Mouse (Mus musculus): ENCODE results near the gene Nfyb.

Nfyb gene

GRCm38 (mm10) chr10:82778791-82779549 lies 15.0 kb upstream of the Nfyb start:
- DNase-seq: no peak

- DNase-seq: peak; percentile 68
Measured at GRCm38 (mm10) chr10:82777886-82778285, 13.9 kb upstream of the Nfyb start.

- DNase-seq: no peak
Measured at GRCm38 (mm10) chr10:82777075-82777474, 13.1 kb upstream of the Nfyb start.

- DNase-seq: no peak
Measured at GRCm38 (mm10) chr10:82774841-82775240, 10.9 kb upstream of the Nfyb start.

GRCm38 (mm10) chr10:82771595-82772170 lies 7.7 kb upstream of the Nfyb start:
- no peak for DNase-seq

- no peak for DNase-seq
Measured at GRCm38 (mm10) chr10:82770713-82771112, 6.8 kb upstream of the Nfyb start.

- no peak for DNase-seq
Measured at GRCm38 (mm10) chr10:82768901-82769300, 5.0 kb upstream of the Nfyb start.

GRCm38 (mm10) chr10:82762756-82763681 lies 925 bp downstream of the Nfyb start:
- DNase-seq: peak; percentile 17

- no peak for DNase-seq
Measured at GRCm38 (mm10) chr10:82761037-82761811, 2.7 kb downstream of the Nfyb start.

- DNase-seq: no peak
Measured at GRCm38 (mm10) chr10:82759706-82760105, 4.2 kb downstream of the Nfyb start.

GRCm38 (mm10) chr10:82758878-82759277 lies 5.1 kb downstream of the Nfyb start:
- no peak for DNase-seq

GRCm38 (mm10) chr10:82758368-82758767 lies 5.6 kb downstream of the Nfyb start:
- DNase-seq: no peak

GRCm38 (mm10) chr10:82757341-82757740 lies 6.6 kb downstream of the Nfyb start:
- no peak for DNase-seq

GRCm38 (mm10) chr10:82756466-82756865 lies 7.5 kb downstream of the Nfyb start:
- no peak for DNase-seq

GRCm38 (mm10) chr10:82755213-82755890 lies 8.6 kb downstream of the Nfyb start:
- DNase-seq: no peak

GRCm38 (mm10) chr10:82754642-82755041 lies 9.3 kb downstream of the Nfyb start:
- no peak for DNase-seq

- peak; percentile 28 for DNase-seq
Measured at GRCm38 (mm10) chr10:82752921-82753320, 11.0 kb downstream of the Nfyb start.

GRCm38 (mm10) chr10:82750778-82751177 lies 13.2 kb downstream of the Nfyb start:
- DNase-seq: no peak

- DNase-seq: no peak
Measured at GRCm38 (mm10) chr10:82746988-82747850, 16.7 kb downstream of the Nfyb start.

GRCm38 (mm10) chr10:82745301-82745700 lies 18.6 kb downstream of the Nfyb start:
- no peak for DNase-seq

GRCm38 (mm10) chr10:82744296-82744695 lies 19.6 kb downstream of the Nfyb start:
- no peak for DNase-seq

Data from kidney, adult 11 months (tissue).